8 mouse cellular contexts compared by ENCODE assay signal in the genomic region with DNA sequence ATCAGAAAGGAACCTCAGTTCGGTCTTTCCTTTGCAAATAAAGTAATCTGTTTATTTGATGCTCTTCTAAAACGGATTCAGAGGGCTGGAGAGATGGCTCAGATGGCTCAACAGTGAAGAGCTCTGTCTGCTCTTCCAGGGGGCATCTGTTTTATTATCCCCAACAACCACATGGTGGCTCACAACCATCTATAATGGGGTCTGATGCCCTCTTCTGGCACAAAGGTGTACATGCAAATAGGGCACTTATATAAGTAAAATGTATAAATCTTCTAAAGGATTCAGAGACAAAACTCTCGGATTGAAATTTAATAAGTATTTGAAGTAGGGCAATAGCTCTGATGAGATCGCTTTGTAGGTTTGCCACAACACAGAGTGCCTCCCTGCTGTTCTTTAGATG. TPM values are rescaled to one million over a fixed set of nuclear protein-coding genes. Genes with fewer than 3 reads are reported as not detected.
DNase-seq lines count a peak whose midpoint lies in the region; ATAC-seq and TF ChIP-seq lines count a peak whose summit lies in the region.

No protein-coding gene starts in this region.

- H3K36me3 ChIP-seq in hindbrain, postnatal 0 days (ENCODE audit: insufficient read depth, low read length) = peaks cover 5% of the 10 kb centered on the region; the same call in 1 of the 2 replicates
- H3K36me3 ChIP-seq in hindbrain, embryonic 13.5 days = peaks cover 28% of the 10 kb centered on the region
- H3K36me3 ChIP-seq in kidney, embryonic 15.5 days = peaks cover 30% of the 10 kb centered on the region

- H3K4me3 ChIP-seq in hindbrain, postnatal 0 days (ENCODE audit: low read length) = no peak overlapping the region
- no peak overlapping the region for H3K4me3 ChIP-seq in hindbrain, embryonic 13.5 days
- no peak overlapping the region for H3K4me3 ChIP-seq in kidney, embryonic 15.5 days (replicated peaks)

- H3K9ac ChIP-seq in hindbrain, postnatal 0 days (replicated peaks; ENCODE audit: low read length) = no peak overlapping the region
- H3K9ac ChIP-seq in hindbrain, embryonic 13.5 days = no peak overlapping the region
- no peak overlapping the region for H3K9ac ChIP-seq in kidney, embryonic 15.5 days

- no peaks in the 10 kb centered on the region for H3K4me1 ChIP-seq in hindbrain, postnatal 0 days (ENCODE audit: insufficient read depth, low read length)
- peaks cover 21% of the 10 kb centered on the region for H3K4me1 ChIP-seq in hindbrain, embryonic 13.5 days (replicated peaks)
- peaks cover 15% of the 10 kb centered on the region for H3K4me1 ChIP-seq in kidney, embryonic 15.5 days

- H3K9me3 ChIP-seq in hindbrain, postnatal 0 days (ENCODE audit: low read length) = no peaks in the 10 kb centered on the region
- H3K9me3 ChIP-seq in hindbrain, embryonic 13.5 days = peaks cover 3% of the 10 kb centered on the region; the same call in 1 of the 2 replicates
- no peaks in the 10 kb centered on the region for H3K9me3 ChIP-seq in kidney, embryonic 15.5 days (replicated peaks)

- H3K4me2 ChIP-seq in hindbrain, postnatal 0 days (ENCODE audit: low read depth, low read length) = no peak overlapping the region
- H3K4me2 ChIP-seq in hindbrain, embryonic 13.5 days = no peak overlapping the region
- H3K4me2 ChIP-seq in kidney, embryonic 15.5 days = no peak overlapping the region

- DNase-seq in hindbrain, postnatal 0 days (ENCODE audit: low spot score) = peak; percentile 75
- DNase-seq in spleen, postnatal 36 days (ENCODE audit: low spot score in 2 of 2) = peak; percentile 46 to 51
- no peak for DNase-seq in spleen, adult 12 weeks (ENCODE audit: low spot score)
- DNase-seq in embryo, embryonic 11 days = peak; percentile 57
- peak; percentile 28 to 31 for DNase-seq in thymus, postnatal 36 days
- DNase-seq in spleen, adult 18-20 months = no peak

- TF ChIP-seq CTCF in hindbrain, postnatal 0 days (IDR thresholded peaks at IDR 0.05; ENCODE audit: low read depth) = peak; percentile 84

- no peak overlapping the region for H3K27ac ChIP-seq in hindbrain, postnatal 0 days
- no peak overlapping the region for H3K27ac ChIP-seq in hindbrain, embryonic 13.5 days
- no peak overlapping the region for H3K27ac ChIP-seq in kidney, embryonic 15.5 days

- WGBS in hindbrain, postnatal 0 days = 71% methylated on average over 4 of the region's 4 CpGs
- 78% methylated on average over 4 of the region's 4 CpGs for WGBS in hindbrain, embryonic 13.5 days
- WGBS in kidney, embryonic 15.5 days = 71% methylated on average over 4 of the region's 4 CpGs

- ATAC-seq in hindbrain, postnatal 0 days = no peak
- ATAC-seq in hindbrain, embryonic 13.5 days (ENCODE audit: low FRiP score) = no peak
- no peak for ATAC-seq in kidney, embryonic 15.5 days (replicated peaks; ENCODE audit: low FRiP score)

- no peaks in the 10 kb centered on the region for H3K27me3 ChIP-seq in hindbrain, postnatal 0 days (ENCODE audit: insufficient read depth, low read length)
- H3K27me3 ChIP-seq in hindbrain, embryonic 13.5 days = no peaks in the 10 kb centered on the region
- H3K27me3 ChIP-seq in kidney, embryonic 15.5 days = no peaks in the 10 kb centered on the region

RNA-seq across cellular contexts. Expression of gene Klhdc9, which starts 2.2 kb away (rescaled TPM):
- total RNA-seq in hindbrain, postnatal 0 days (2014; rRNA removed) = 4.3 and 5.1 TPM in 2 replicates
- polyA plus RNA-seq in hindbrain, postnatal 0 days (2015; fragmentation: Nextera tagmentation; extraction: Ambion mirVana) = 5.3 and 7.8 TPM in 2 replicates
- polyA plus RNA-seq in hindbrain, embryonic 13.5 days (2015; fragmentation: Nextera tagmentation; extraction: Ambion mirVana) = 2.8 and 3.3 TPM in 2 replicates
- polyA plus RNA-seq in kidney, embryonic 15.5 days (2015; fragmentation: Nextera tagmentation; extraction: Ambion mirVana) = 2.6 TPM in 2 replicates

RNA-seq across cellular contexts. Expression of gene Nectin4, which starts 11.5 kb away (rescaled TPM):
- 2.8 and 5.0 TPM in 2 replicates for total RNA-seq in hindbrain, postnatal 0 days (2014; rRNA removed)
- 3.8 and 4.9 TPM in 2 replicates for polyA plus RNA-seq in hindbrain, postnatal 0 days (2015; fragmentation: Nextera tagmentation; extraction: Ambion mirVana)
- 1.4 and 1.7 TPM in 2 replicates for polyA plus RNA-seq in hindbrain, embryonic 13.5 days (2015; fragmentation: Nextera tagmentation; extraction: Ambion mirVana)
- 3.0 and 3.5 TPM in 2 replicates for polyA plus RNA-seq in kidney, embryonic 15.5 days (2015; fragmentation: Nextera tagmentation; extraction: Ambion mirVana)

RNA-seq across cellular contexts. Expression of gene Pfdn2, which starts 13.0 kb away (rescaled TPM):
- 11.9 and 13.1 TPM in 2 replicates for total RNA-seq in hindbrain, postnatal 0 days (2014; rRNA removed)
- polyA plus RNA-seq in hindbrain, postnatal 0 days (2015; fragmentation: Nextera tagmentation; extraction: Ambion mirVana) = 136 and 140 TPM in 2 replicates
- polyA plus RNA-seq in hindbrain, embryonic 13.5 days (2015; fragmentation: Nextera tagmentation; extraction: Ambion mirVana) = 164 and 169 TPM in 2 replicates
- 122 and 130 TPM in 2 replicates for polyA plus RNA-seq in kidney, embryonic 15.5 days (2015; fragmentation: Nextera tagmentation; extraction: Ambion mirVana)

RNA-seq across cellular contexts. Expression of gene Nit1, which starts 13.0 kb away (rescaled TPM):
- total RNA-seq in hindbrain, postnatal 0 days (2014; rRNA removed) = 49.0 and 51.8 TPM in 2 replicates
- polyA plus RNA-seq in hindbrain, postnatal 0 days (2015; fragmentation: Nextera tagmentation; extraction: Ambion mirVana) = 44.7 and 45.9 TPM in 2 replicates
- polyA plus RNA-seq in hindbrain, embryonic 13.5 days (2015; fragmentation: Nextera tagmentation; extraction: Ambion mirVana) = 54.8 and 59.7 TPM in 2 replicates
- 47.8 and 50.5 TPM in 2 replicates for polyA plus RNA-seq in kidney, embryonic 15.5 days (2015; fragmentation: Nextera tagmentation; extraction: Ambion mirVana)

RNA-seq across cellular contexts. Expression of gene Dedd, which starts 29.5 kb away (rescaled TPM):
- 28.7 and 30.2 TPM in 2 replicates for total RNA-seq in hindbrain, postnatal 0 days (2014; rRNA removed)
- polyA plus RNA-seq in hindbrain, postnatal 0 days (2015; fragmentation: Nextera tagmentation; extraction: Ambion mirVana) = 38.4 and 39.9 TPM in 2 replicates
- 51.6 and 52.3 TPM in 2 replicates for polyA plus RNA-seq in hindbrain, embryonic 13.5 days (2015; fragmentation: Nextera tagmentation; extraction: Ambion mirVana)
- polyA plus RNA-seq in kidney, embryonic 15.5 days (2015; fragmentation: Nextera tagmentation; extraction: Ambion mirVana) = 53.1 and 55.7 TPM in 2 replicates

Comparison
In these comparisons a context has a peak if more than half of its experiments do, and no peak if none do; other contexts are left out.
1. DNase-seq: peak in hindbrain, postnatal 0 days (single experiment), spleen, postnatal 36 days (2 of 2), embryo, embryonic 11 days (single experiment) and thymus, postnatal 36 days (2 of 2); none in spleen, adult 12 weeks (single experiment) and spleen, adult 18-20 months (0 of 2).